Mouse (Mus musculus): ENCODE measurements at regions not wholly inside any gene's neighbourhood (a gene's known extent, or its start where the extent isn't known, plus 50 kb on each side); places are given as distances from the start of the nearest gene placed in this dataset.

GRCm38 (mm10) chr7:129936731-129937130 is 345.1 kb downstream of the Wdr11 start:
- Histone ChIP-seq H3K4me2 (no peak overlapping the region), H3K9ac (no peak overlapping the region), H3K27me3 (no peaks in the 10 kb centered on the region), H3K36me3 (replicated peaks) (no peaks in the 10 kb centered on the region), H3K4me1 (replicated peaks) (no peaks in the 10 kb centered on the region), H3K27ac (replicated peaks) (no peak overlapping the region), H3K9me3 (replicated peaks) (no peaks in the 10 kb centered on the region), H3K4me3 (replicated peaks) (no peak overlapping the region)
- WGBS (ENCODE audit: insufficient replicate concordance), result 54% methylated on average over 6 of the region's 6 CpGs
- no peak for ATAC-seq (ENCODE audit: insufficient read depth)

GRCm38 (mm10) chr7:129937715-129938114 is 346.1 kb downstream of the Wdr11 start:
- Histone ChIP-seq H3K36me3 (replicated peaks) (no peaks in the 10 kb centered on the region), H3K4me1 (replicated peaks) (no peaks in the 10 kb centered on the region), H3K4me2 (no peak overlapping the region), H3K4me3 (replicated peaks) (no peak overlapping the region), H3K9ac (no peak overlapping the region), H3K9me3 (replicated peaks) (no peaks in the 10 kb centered on the region), H3K27ac (replicated peaks) (no peak overlapping the region), H3K27me3 (no peaks in the 10 kb centered on the region)
- ATAC-seq (ENCODE audit: insufficient read depth), result no peak
- 73% methylated on average over 6 of the region's 6 CpGs for WGBS (ENCODE audit: insufficient replicate concordance)

GRCm38 (mm10) chr7:129938141-129938540 is 346.5 kb downstream of the Wdr11 start:
- no peaks in the 10 kb centered on the region for H3K4me1 ChIP-seq (replicated peaks)
- H3K9me3 ChIP-seq (replicated peaks), result no peaks in the 10 kb centered on the region
- 66% methylated on average over 10 of the region's 10 CpGs for WGBS (ENCODE audit: insufficient replicate concordance)
- no peak overlapping the region for H3K4me2 ChIP-seq
- H3K4me3 ChIP-seq (replicated peaks), result no peak overlapping the region
- H3K36me3 ChIP-seq (replicated peaks), result no peaks in the 10 kb centered on the region
- no peak overlapping the region for H3K27ac ChIP-seq (replicated peaks)
- no peak for ATAC-seq (ENCODE audit: insufficient read depth)
- no peaks in the 10 kb centered on the region for H3K27me3 ChIP-seq
- no peak overlapping the region for H3K9ac ChIP-seq

- Histone ChIP-seq H3K27me3 (no peaks in the 10 kb centered on the region), H3K27ac (replicated peaks) (no peak overlapping the region), H3K4me1 (replicated peaks) (no peaks in the 10 kb centered on the region), H3K36me3 (replicated peaks) (no peaks in the 10 kb centered on the region), H3K4me2 (no peak overlapping the region), H3K9ac (no peak overlapping the region), H3K4me3 (replicated peaks) (no peak overlapping the region), H3K9me3 (replicated peaks) (no peaks in the 10 kb centered on the region)
- ATAC-seq (ENCODE audit: insufficient read depth), result no peak
- WGBS (ENCODE audit: insufficient replicate concordance), result 67% methylated on average over 5 of the region's 5 CpGs
Measured at GRCm38 (mm10) chr7:129939266-129939665, 347.6 kb downstream of the Wdr11 start.

- Histone ChIP-seq H3K36me3 (replicated peaks) (no peaks in the 10 kb centered on the region), H3K9ac (no peak overlapping the region), H3K9me3 (replicated peaks) (no peaks in the 10 kb centered on the region), H3K4me2 (no peak overlapping the region), H3K4me3 (replicated peaks) (no peak overlapping the region), H3K27me3 (no peaks in the 10 kb centered on the region), H3K27ac (replicated peaks) (no peak overlapping the region), H3K4me1 (replicated peaks) (no peaks in the 10 kb centered on the region)
- ATAC-seq (ENCODE audit: insufficient read depth), result no peak
- 65% methylated on average over 9 of the region's 9 CpGs for WGBS (ENCODE audit: insufficient replicate concordance)
Measured at GRCm38 (mm10) chr7:129941311-129942029, 349.8 kb downstream of the Wdr11 start.

- Histone ChIP-seq H3K4me3 (replicated peaks) (no peak overlapping the region), H3K4me1 (replicated peaks) (no peaks in the 10 kb centered on the region), H3K4me2 (no peak overlapping the region), H3K27me3 (no peaks in the 10 kb centered on the region), H3K9me3 (replicated peaks) (no peaks in the 10 kb centered on the region), H3K27ac (replicated peaks) (no peak overlapping the region), H3K9ac (no peak overlapping the region), H3K36me3 (replicated peaks) (no peaks in the 10 kb centered on the region)
- no peak for ATAC-seq (ENCODE audit: insufficient read depth)
- 59% methylated on average over 8 of the region's 8 CpGs for WGBS (ENCODE audit: insufficient replicate concordance)
Measured at GRCm38 (mm10) chr7:129948613-129949110, 357.0 kb downstream of the Wdr11 start.

- Histone ChIP-seq H3K4me1 (replicated peaks) (no peaks in the 10 kb centered on the region), H3K36me3 (replicated peaks) (no peaks in the 10 kb centered on the region), H3K9me3 (replicated peaks) (no peaks in the 10 kb centered on the region), H3K27ac (replicated peaks) (no peak overlapping the region), H3K4me3 (replicated peaks) (no peak overlapping the region), H3K9ac (no peak overlapping the region), H3K4me2 (no peak overlapping the region), H3K27me3 (no peaks in the 10 kb centered on the region)
- WGBS (ENCODE audit: insufficient replicate concordance), result 67% methylated on average over 1 of the region's 1 CpGs
- ATAC-seq (ENCODE audit: insufficient read depth), result no peak
Measured at GRCm38 (mm10) chr7:129950456-129950855, 358.8 kb downstream of the Wdr11 start.

- 46% methylated on average over 3 of the region's 3 CpGs for WGBS (ENCODE audit: insufficient replicate concordance)
Measured at GRCm38 (mm10) chr7:129958379-129958778, 366.7 kb downstream of the Wdr11 start.

GRCm38 (mm10) chr7:129962575-129962974 is 370.9 kb downstream of the Wdr11 start:
- 61% methylated on average over 12 of the region's 12 CpGs for WGBS (ENCODE audit: insufficient replicate concordance)
- no peaks in the 10 kb centered on the region for H3K27me3 ChIP-seq
- H3K9ac ChIP-seq, result no peak overlapping the region
- H3K4me2 ChIP-seq, result no peak overlapping the region
- H3K36me3 ChIP-seq (replicated peaks), result no peaks in the 10 kb centered on the region
- H3K4me3 ChIP-seq (replicated peaks), result no peak overlapping the region
- no peak for ATAC-seq (ENCODE audit: insufficient read depth)
- no peaks in the 10 kb centered on the region for H3K4me1 ChIP-seq (replicated peaks)
- H3K9me3 ChIP-seq (replicated peaks), result no peaks in the 10 kb centered on the region
- H3K27ac ChIP-seq (replicated peaks), result no peak overlapping the region

More at GRCm38 (mm10) chr7:129958379-129958778, 366.7 kb downstream of the Wdr11 start:
- H3K9ac ChIP-seq, result no peak overlapping the region
- no peak for ATAC-seq (ENCODE audit: insufficient read depth)
- no peaks in the 10 kb centered on the region for H3K36me3 ChIP-seq (replicated peaks)
- no peak overlapping the region for H3K4me3 ChIP-seq (replicated peaks)
- H3K4me2 ChIP-seq, result no peak overlapping the region
- H3K4me1 ChIP-seq (replicated peaks), result no peaks in the 10 kb centered on the region
- H3K27me3 ChIP-seq, result no peaks in the 10 kb centered on the region
- no peak overlapping the region for H3K27ac ChIP-seq (replicated peaks)
- no peaks in the 10 kb centered on the region for H3K9me3 ChIP-seq (replicated peaks)

- 54% methylated on average over 8 of the region's 8 CpGs for WGBS (ENCODE audit: insufficient replicate concordance)
Measured at GRCm38 (mm10) chr7:129964192-129964591, 372.5 kb downstream of the Wdr11 start.

GRCm38 (mm10) chr7:129965281-129966051 is 373.8 kb downstream of the Wdr11 start:
- no peak for ATAC-seq (ENCODE audit: insufficient read depth)
- 58% methylated on average over 9 of the region's 9 CpGs for WGBS (ENCODE audit: insufficient replicate concordance)
- Histone ChIP-seq H3K4me3 (replicated peaks) (no peak overlapping the region), H3K27me3 (no peaks in the 10 kb centered on the region), H3K4me1 (replicated peaks) (no peaks in the 10 kb centered on the region), H3K9ac (no peak overlapping the region), H3K9me3 (replicated peaks) (no peaks in the 10 kb centered on the region), H3K36me3 (replicated peaks) (no peaks in the 10 kb centered on the region), H3K27ac (replicated peaks) (no peak overlapping the region), H3K4me2 (no peak overlapping the region)

More at GRCm38 (mm10) chr7:129964192-129964591, 372.5 kb downstream of the Wdr11 start:
- no peaks in the 10 kb centered on the region for H3K9me3 ChIP-seq (replicated peaks)
- H3K27ac ChIP-seq (replicated peaks), result no peak overlapping the region
- ATAC-seq (ENCODE audit: insufficient read depth), result no peak
- H3K36me3 ChIP-seq (replicated peaks), result no peaks in the 10 kb centered on the region
- H3K27me3 ChIP-seq, result no peaks in the 10 kb centered on the region
- no peak overlapping the region for H3K4me3 ChIP-seq (replicated peaks)
- no peak overlapping the region for H3K4me2 ChIP-seq
- H3K9ac ChIP-seq, result no peak overlapping the region
- H3K4me1 ChIP-seq (replicated peaks), result no peaks in the 10 kb centered on the region
